ENCODE assay signal across 8 mouse cellular contexts in the genomic region with DNA sequence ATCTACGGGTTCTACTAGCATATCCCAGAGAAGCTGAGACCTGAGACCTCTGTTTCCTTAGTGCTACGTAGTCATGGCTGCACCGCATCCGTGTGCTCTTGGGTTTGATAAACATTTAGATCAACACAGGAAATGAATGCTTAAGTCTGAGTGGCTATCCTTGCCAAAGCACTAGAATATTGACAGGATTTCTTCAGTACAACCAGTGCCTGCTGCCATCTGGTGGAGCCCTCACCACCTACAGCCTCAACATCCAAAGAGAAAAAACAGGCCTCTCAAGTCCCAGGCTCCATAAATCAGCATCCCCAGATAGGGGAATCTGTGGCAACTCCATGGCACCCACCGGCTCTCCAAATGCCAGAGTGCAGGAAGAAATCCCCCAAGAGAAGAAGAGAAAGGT. TPM values are rescaled to one million over a fixed set of nuclear protein-coding genes. Genes with fewer than 3 reads are reported as not detected.
DNase-seq lines count a peak whose midpoint lies in the region; ATAC-seq and TF ChIP-seq lines count a peak whose summit lies in the region.

No protein-coding gene starts in this region.

- DNase-seq in CH12.LX (ENCODE audit: extremely low read depth) (peak; percentile 69), adipocyte (ENCODE audit: low spot score) (peak; percentile 83)
- peak; percentile 83 for DNase-seq in embryo, embryonic 10 days (ENCODE audit: low spot score)
- DNase-seq in layer of hippocampus, adult 11-12 months (ENCODE audit: low spot score) = peak; percentile 86
- DNase-seq in retina, postnatal 7 days (ENCODE audit: low read depth, low spot score) = peak; percentile 42
- DNase-seq in c-Kit-positive CD71-positive TER-119-positive erythroid progenitor cells, embryonic 14.5 days (ENCODE audit: low spot score) = no peak

- no peaks in the 10 kb centered on the region for H3K27me3 ChIP-seq in CH12.LX (replicated peaks)
- H3K27me3 ChIP-seq in heart, embryonic 15.5 days = no peaks in the 10 kb centered on the region
- H3K27me3 ChIP-seq in lung, embryonic 16.5 days (ENCODE audit: control insufficient read depth, insufficient read depth, low read depth, low read length) = no peaks in the 10 kb centered on the region

- 35% methylated on average over 5 of the region's 5 CpGs for WGBS in heart, embryonic 15.5 days
- 20% methylated on average over 5 of the region's 5 CpGs for WGBS in lung, embryonic 16.5 days

- no peak for TF ChIP-seq POLR2A in CH12.LX (IDR thresholded peaks at IDR 0.05; ENCODE audit: low read depth, low read length)

- TF ChIP-seq CTCF in CH12.LX (conservative IDR thresholded peaks at IDR 0.05 in 1 of 2, IDR thresholded peaks at IDR 0.05 in 1 of 2; ENCODE audit: low read depth in 2 of 2, low read length in 2 of 2) = peak; percentile 49 to 82; a peak in 3 of 4 replicates

- no peaks in the 10 kb centered on the region for H3K9me3 ChIP-seq in CH12.LX (replicated peaks; ENCODE audit: low read length)
- H3K9me3 ChIP-seq in heart, embryonic 15.5 days (replicated peaks) = no peaks in the 10 kb centered on the region
- H3K9me3 ChIP-seq in lung, embryonic 16.5 days (ENCODE audit: control insufficient read depth, low read length) = no peaks in the 10 kb centered on the region

- H3K9ac ChIP-seq in CH12.LX (ENCODE audit: insufficient read depth, low read depth) = no peak overlapping the region
- no peak overlapping the region for H3K9ac ChIP-seq in heart, embryonic 15.5 days
- H3K9ac ChIP-seq in lung, embryonic 16.5 days (ENCODE audit: low read length) = no peak overlapping the region

- dilution Hi-C loops in CH12.LX (cut with MboI; ENCODE audit: extremely low pct_ligation_motif_present, extremely low pct_unique_long_range_greater_than_20kb, low sequenced_read_pairs) = no loop called here

- TF ChIP-seq EP300 in CH12.LX (IDR thresholded peaks at IDR 0.05; ENCODE audit: low read length) = no peak

- H3K4me2 ChIP-seq in CH12.LX (ENCODE audit: insufficient read depth, low read depth, poor library complexity, severe bottlenecking) = no peak overlapping the region
- no peak overlapping the region for H3K4me2 ChIP-seq in heart, embryonic 15.5 days
- no peak overlapping the region for H3K4me2 ChIP-seq in lung, embryonic 16.5 days (ENCODE audit: low read depth, low read length)

- no peak overlapping the region for H3K4me3 ChIP-seq in CH12.LX (replicated peaks in 1 of 3; ENCODE audit: low read depth in 2 of 3, low read length in 2 of 3, poor library complexity in 1 of 3)
- H3K4me3 ChIP-seq in heart, embryonic 15.5 days = no peak overlapping the region
- H3K4me3 ChIP-seq in lung, embryonic 16.5 days (ENCODE audit: low read length) = no peak overlapping the region

- H3K36me3 ChIP-seq in CH12.LX (replicated peaks in 1 of 2; ENCODE audit: control insufficient read depth in 1 of 2, insufficient read depth in 1 of 2, low read length in 1 of 2) = no peaks in the 10 kb centered on the region
- peaks cover 9% of the 10 kb centered on the region for H3K36me3 ChIP-seq in heart, embryonic 15.5 days
- no peaks in the 10 kb centered on the region; the same call in none of the 2 replicates for H3K36me3 ChIP-seq in lung, embryonic 16.5 days (ENCODE audit: control insufficient read depth, insufficient read depth, low read length)

- H3K27ac ChIP-seq in CH12.LX (ENCODE audit: insufficient read depth, low read depth) = no peak overlapping the region
- H3K27ac ChIP-seq in heart, embryonic 15.5 days = 0 out of 2 replicates have a peak overlapping the region, but pooled peaks have one; percentile 35
- H3K27ac ChIP-seq in lung, embryonic 16.5 days (ENCODE audit: low read length) = no peak overlapping the region

- ATAC-seq in heart, embryonic 15.5 days (replicated peaks; ENCODE audit: insufficient number of reproducible peaks, insufficient read depth, low FRiP score, low read depth) = no peak
- ATAC-seq in lung, embryonic 16.5 days (ENCODE audit: low read depth) = peak; percentile 83

- no peaks in the 10 kb centered on the region for H3K79me2 ChIP-seq in CH12.LX (replicated peaks; ENCODE audit: control insufficient read depth, extremely low read depth, insufficient read depth, poor library complexity, severe bottlenecking)

- TF ChIP-seq RAD21 in CH12.LX (IDR thresholded peaks at IDR 0.05; ENCODE audit: low read depth, low read length) = peak; percentile 85

- in situ Hi-C loops in CH12.LX (cut with MboI; ENCODE audit: low pct_ligation_motif_present, low pct_unique_long_range_greater_than_20kb, low sequenced_read_pairs) = loop anchor here (5.0 to 10.0 kb wide), 2 partner anchors 156 to 591 kb away; no protein-coding TSS in a partner anchor

- H3K4me1 ChIP-seq in CH12.LX (ENCODE audit: control insufficient read depth in 1 of 2, insufficient read depth in 2 of 2) = peaks cover 0 to 12% of the 10 kb centered on the region in 2 experiments; a peak in 2 of 4 replicates
- H3K4me1 ChIP-seq in heart, embryonic 15.5 days (replicated peaks) = no peaks in the 10 kb centered on the region
- peaks cover 3% of the 10 kb centered on the region; the same call in 1 of the 2 replicates for H3K4me1 ChIP-seq in lung, embryonic 16.5 days (replicated peaks; ENCODE audit: control insufficient read depth, insufficient read depth, low read length)

TF ChIP-seq in CH12.LX, 34 proteins besides CTCF, POLR2A, EP300 and RAD21:
- no peak for TF ChIP-seq USF1 (IDR thresholded peaks at IDR 0.05; ENCODE audit: low read depth, low read length)
- TF ChIP-seq ETS1 (conservative IDR thresholded peaks at IDR 0.05; ENCODE audit: low read depth, low read length) = no peak
- peak; percentile 81 for TF ChIP-seq ZC3H11A (IDR thresholded peaks at IDR 0.05; ENCODE audit: low read depth, low read length)
- peak; percentile 94 for TF ChIP-seq SMC3 (IDR thresholded peaks at IDR 0.05; ENCODE audit: low read depth, low read length)

RNA-seq across cellular contexts. Expression of gene Pxdc1, which starts 17.3 kb away (rescaled TPM):
- total RNA-seq in CH12.LX (2012; rRNA removed) (not detected in 2 replicates), CH12.LX (2014; rRNA removed) (not detected in 2 replicates)
- not detected in 2 replicates for polyA plus RNA-seq in CH12.LX (2012; ENCODE audit: insufficient read length, low read depth)
- polyA plus RNA-seq in heart, embryonic 15.5 days (2015; fragmentation: Nextera tagmentation; extraction: Ambion mirVana) = 19.1 and 19.9 TPM in 2 replicates
- 6.2 and 9.0 TPM in 2 replicates for polyA plus RNA-seq in lung, embryonic 16.5 days (2015; fragmentation: Nextera tagmentation; extraction: Ambion mirVana)
